Mouse (Mus musculus) ES-Bruce4 (cell line): ENCODE data around the gene Krba1. TPM values are rescaled to one million over a fixed set of nuclear protein-coding genes. Genes with fewer than 3 reads are reported as not detected.

Source experiments
- H3K27ac ChIP-seq: 2 replicates; pipeline ENCODE4 v1.5.1; 2012; ENCODE audit warnings: low read length, inconsistent platforms; ENCODE audit not compliant: insufficient read depth
- H3K27me3 ChIP-seq: 2 replicates; pipeline ENCODE4 v1.6.1; 2012; ENCODE audit warnings: mild to moderate bottlenecking, low read length, inconsistent platforms; ENCODE audit not compliant: control insufficient read depth, poor library complexity, insufficient read depth, severe bottlenecking
- H3K36me3 ChIP-seq: 2 replicates; pipeline ENCODE4 v1.6.1; 2012; ENCODE audit warnings: inconsistent platforms, mild to moderate bottlenecking, low read length, moderate library complexity; ENCODE audit not compliant: control insufficient read depth, poor library complexity, insufficient read depth, severe bottlenecking
- H3K4me1 ChIP-seq: one replicate; pipeline ENCODE4 v1.8.1; 2011; ENCODE audit warnings: low read length; ENCODE audit not compliant: control insufficient read depth, insufficient read depth
- H3K4me3 ChIP-seq: 2 replicates; pipeline ENCODE4 v1.5.1; 2011; ENCODE audit warnings: low read depth, mild to moderate bottlenecking, low read length
- H3K9ac ChIP-seq: 2 replicates; pipeline ENCODE4 v1.6.1; 2012; ENCODE audit warnings: low read depth, mild to moderate bottlenecking, inconsistent platforms; ENCODE audit not compliant: poor library complexity, severe bottlenecking
- H3K9me3 ChIP-seq: replicated peaks from 2 replicates; pipeline ENCODE4 v1.6.1; 2012; ENCODE audit warnings: mild to moderate bottlenecking, low read length, inconsistent platforms; ENCODE audit not compliant: control insufficient read depth, poor library complexity, insufficient read depth, severe bottlenecking
- CTCF ChIP-seq: IDR thresholded peaks from one replicate; pipeline ENCODE4 v1.8.1; 2011; ENCODE audit warnings: low read depth, low read length
- EP300 ChIP-seq: IDR thresholded peaks from 2 replicates; pipeline ENCODE4 v1.6.1; 2011; ENCODE audit warnings: low read depth, low read length; ENCODE audit not compliant: insufficient read depth
- POLR2A ChIP-seq: IDR thresholded peaks from one replicate; pipeline ENCODE4 v1.8.1; 2011; ENCODE audit warnings: low read length; ENCODE audit not compliant: insufficient read depth
- polyA plus RNA-seq: library from polyadenylated mRNA; stranded (reverse); fragments of >200 nt; gene quantifications from 2 replicates; pipeline ENCODE4 v1.2.4, GENCODE M21; 2011; ENCODE audit warnings: low read depth; ENCODE audit not compliant: missing spikeins, insufficient read depth, insufficient read length

The Krba1 gene
- polyA plus RNA-seq, 1 experiment, result 17.8 TPM

- H3K4me1 ChIP-seq, result no peaks in the 10 kb centered on the region
- no peaks in the 10 kb centered on the region for H3K9me3 ChIP-seq
- no peak for TF ChIP-seq EP300
- no peak for TF ChIP-seq POLR2A
- TF ChIP-seq CTCF, result no peak
- no peak overlapping the region for H3K27ac ChIP-seq
- no peaks in the 10 kb centered on the region for H3K36me3 ChIP-seq
- H3K9ac ChIP-seq, result no peak overlapping the region
- no peaks in the 10 kb centered on the region for H3K27me3 ChIP-seq
- no peak overlapping the region for H3K4me3 ChIP-seq
Measured at GRCm38 (mm10) chr6:48430748-48431147, 35.4 kb downstream of the Krba1 start.

GRCm38 (mm10) chr6:48432893-48433816, 37.8 kb downstream of the Krba1 start:
- TF ChIP-seq CTCF (no peak), EP300 (no peak), POLR2A (no peak)
- Histone ChIP-seq H3K4me1 (no peaks in the 10 kb centered on the region), H3K9ac (no peak overlapping the region), H3K36me3 (no peaks in the 10 kb centered on the region), H3K9me3 (no peaks in the 10 kb centered on the region), H3K27ac (no peak overlapping the region), H3K4me3 (no peak overlapping the region), H3K27me3 (peaks cover 2% of the 10 kb centered on the region; the same call in 1 of the 2 replicates)

- Histone ChIP-seq H3K36me3 (no peaks in the 10 kb centered on the region), H3K4me3 (no peak overlapping the region), H3K9ac (no peak overlapping the region), H3K27me3 (peaks cover 4% of the 10 kb centered on the region; the same call in 1 of the 2 replicates), H3K4me1 (peaks cover 2% of the 10 kb centered on the region), H3K9me3 (no peaks in the 10 kb centered on the region), H3K27ac (no peak overlapping the region)
- no peak for TF ChIP-seq POLR2A
- no peak for TF ChIP-seq CTCF
- TF ChIP-seq EP300, result no peak
Measured at GRCm38 (mm10) chr6:48434651-48435050, 39.3 kb downstream of the Krba1 start.

GRCm38 (mm10) chr6:48435111-48435510, 39.7 kb downstream of the Krba1 start:
- no peak overlapping the region for H3K4me3 ChIP-seq
- H3K9ac ChIP-seq, result no peak overlapping the region
- H3K36me3 ChIP-seq, result no peaks in the 10 kb centered on the region
- peaks cover 4% of the 10 kb centered on the region for H3K4me1 ChIP-seq
- no peak overlapping the region for H3K27ac ChIP-seq
- TF ChIP-seq EP300 (no peak), POLR2A (no peak)
- H3K9me3 ChIP-seq, result no peaks in the 10 kb centered on the region
- H3K27me3 ChIP-seq, result peaks cover 4% of the 10 kb centered on the region; the same call in 1 of the 2 replicates

GRCm38 (mm10) chr6:48435706-48436349, 40.4 kb downstream of the Krba1 start:
- H3K4me1 ChIP-seq, result peaks cover 4% of the 10 kb centered on the region
- TF ChIP-seq POLR2A, result no peak
- TF ChIP-seq CTCF, result no peak
- no peak for TF ChIP-seq EP300

More at GRCm38 (mm10) chr6:48435706-48436349, 40.4 kb downstream of the Krba1 start:
- no peak overlapping the region for H3K4me3 ChIP-seq
- no peaks in the 10 kb centered on the region for H3K36me3 ChIP-seq
- H3K27ac ChIP-seq, result no peak overlapping the region
- no peaks in the 10 kb centered on the region for H3K9me3 ChIP-seq
- H3K27me3 ChIP-seq, result peaks cover 4% of the 10 kb centered on the region; the same call in 1 of the 2 replicates
- H3K9ac ChIP-seq, result no peak overlapping the region
